In the genomic region with DNA sequence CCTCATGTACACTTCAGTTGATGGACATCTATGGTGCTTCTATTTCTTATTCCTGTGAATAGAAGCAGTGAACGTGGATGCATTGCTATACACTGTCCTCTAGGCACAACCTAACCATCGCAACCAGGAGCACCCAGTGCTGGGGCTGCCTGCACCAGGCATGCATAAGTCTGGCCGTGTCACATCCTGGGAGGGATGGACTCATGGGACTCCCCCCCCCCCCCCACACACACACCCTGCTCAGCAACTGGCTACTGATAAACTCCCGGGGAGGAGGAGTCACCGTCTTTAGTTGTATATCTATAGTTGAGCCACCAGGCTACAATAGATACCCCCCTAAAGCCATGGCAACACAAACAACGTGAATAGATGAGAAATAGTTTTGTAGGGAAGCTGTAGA, we compare ENCODE assay signal across 21 mouse cellular contexts. TPM values are rescaled to one million over a fixed set of nuclear protein-coding genes. Genes with fewer than 3 reads are reported as not detected.
A peak's percentile ranks its signal among the peaks of the same experiment; 100 is the strongest.
DNase-seq lines count a peak whose midpoint lies in the region; ATAC-seq and TF ChIP-seq lines count a peak whose summit lies in the region.
"Had no signal": no experiment of that assay in that cellular context is flagged by ENCODE, and none has a peak within 500 bp of the region (broad histone marks: within the 10 kb centered on the region; RNA-seq: fewer than 3 reads in every experiment).

No protein-coding gene starts in this region.

- H3K4me2 ChIP-seq in embryonic facial prominence, embryonic 11.5 days (ENCODE audit: low read depth, low read length), result no peak overlapping the region
- no peak overlapping the region for H3K4me2 ChIP-seq in intestine, embryonic 15.5 days (replicated peaks)
- H3K4me2 ChIP-seq in intestine, embryonic 16.5 days (ENCODE audit: low read depth, low read length), result no peak overlapping the region
- H3K4me2 ChIP-seq in embryonic facial prominence, embryonic 13.5 days, result no peak overlapping the region
- no peak overlapping the region for H3K4me2 ChIP-seq in liver, postnatal 0 days (ENCODE audit: low read depth, low read length)
- H3K4me2 ChIP-seq: limb, embryonic 15.5 days; neural tube, embryonic 12.5 days had no signal

- no peak for DNase-seq in embryonic facial prominence, embryonic 11.5 days (ENCODE audit: low spot score)
- no peak for DNase-seq in embryonic facial prominence, embryonic 10.5 days (ENCODE audit: low spot score)
- no peak for DNase-seq in liver, postnatal 0 days
- no peak for DNase-seq in embryo, embryonic 11 days
- DNase-seq in cerebellum, adult 8-10 months, result no peak
- DNase-seq: cerebellum, adult 11 months; cerebellum, postnatal 36 days; heart, postnatal 36 days; kidney, adult 11 months; kidney, postnatal 10 days; lung, postnatal 36 days; right cerebral cortex, postnatal 14 days; thymus, adult 2 months had no signal

- no peak for TF ChIP-seq EP300 in liver, postnatal 0 days (IDR thresholded peaks at IDR 0.05; ENCODE audit: low read depth)

- peaks cover 2% of the 10 kb centered on the region for H3K36me3 ChIP-seq in embryonic facial prominence, embryonic 11.5 days (replicated peaks; ENCODE audit: control insufficient read depth, insufficient read depth, low read depth, low read length)
- H3K36me3 ChIP-seq in embryonic facial prominence, embryonic 10.5 days (replicated peaks), result peaks cover 66% of the 10 kb centered on the region
- H3K36me3 ChIP-seq in intestine, embryonic 15.5 days, result peaks cover 24% of the 10 kb centered on the region
- H3K36me3 ChIP-seq in intestine, embryonic 16.5 days (ENCODE audit: control insufficient read depth, insufficient read depth, low read length), result peaks cover 12% of the 10 kb centered on the region; the same call in 1 of the 2 replicates
- H3K36me3 ChIP-seq in embryonic facial prominence, embryonic 13.5 days, result peaks cover 47% of the 10 kb centered on the region
- peaks cover 5% of the 10 kb centered on the region; the same call in 1 of the 2 replicates for H3K36me3 ChIP-seq in liver, postnatal 0 days (replicated peaks; ENCODE audit: insufficient read depth, low read length)

- H3K27ac ChIP-seq in embryonic facial prominence, embryonic 11.5 days (replicated peaks; ENCODE audit: low read depth, low read length), result no peak overlapping the region
- no peak overlapping the region for H3K27ac ChIP-seq in embryonic facial prominence, embryonic 10.5 days (replicated peaks)
- H3K27ac ChIP-seq in intestine, embryonic 15.5 days, result no peak overlapping the region
- H3K27ac ChIP-seq in intestine, embryonic 16.5 days (ENCODE audit: low read length), result no peak overlapping the region
- no peak overlapping the region for H3K27ac ChIP-seq in embryonic facial prominence, embryonic 13.5 days
- H3K27ac ChIP-seq in liver, postnatal 0 days (ENCODE audit: low read depth), result no peak overlapping the region
- H3K27ac ChIP-seq: heart, embryonic 10.5 days; limb, embryonic 15.5 days; neural tube, embryonic 12.5 days had no signal

- H3K9ac ChIP-seq in embryonic facial prominence, embryonic 11.5 days (replicated peaks; ENCODE audit: low read length), result no peak overlapping the region
- no peak overlapping the region for H3K9ac ChIP-seq in intestine, embryonic 15.5 days
- no peak overlapping the region for H3K9ac ChIP-seq in intestine, embryonic 16.5 days (ENCODE audit: low read depth, low read length)
- H3K9ac ChIP-seq in embryonic facial prominence, embryonic 13.5 days, result no peak overlapping the region
- no peak overlapping the region for H3K9ac ChIP-seq in liver, postnatal 0 days (replicated peaks)
- H3K9ac ChIP-seq: limb, embryonic 15.5 days; neural tube, embryonic 12.5 days had no signal

- no peak for TF ChIP-seq CTCF in liver, postnatal 0 days (IDR thresholded peaks at IDR 0.05; ENCODE audit: low read depth)

- WGBS in embryonic facial prominence, embryonic 11.5 days, result 85% methylated on average over 6 of the region's 6 CpGs
- WGBS in embryonic facial prominence, embryonic 10.5 days, result 86% methylated on average over 6 of the region's 6 CpGs
- WGBS in intestine, embryonic 15.5 days, result 80% methylated on average over 6 of the region's 6 CpGs
- 81% methylated on average over 6 of the region's 6 CpGs for whole genome bisulfite sequencing in intestine, embryonic 16.5 days
- WGBS in embryonic facial prominence, embryonic 13.5 days, result 90% methylated on average over 6 of the region's 6 CpGs
- WGBS in liver, postnatal 0 days (ENCODE audit: insufficient replicate concordance), result 63% methylated on average over 6 of the region's 6 CpGs

- H3K9me3 ChIP-seq in embryonic facial prominence, embryonic 11.5 days (replicated peaks; ENCODE audit: control insufficient read depth, low read length), result no peaks in the 10 kb centered on the region
- H3K9me3 ChIP-seq in embryonic facial prominence, embryonic 10.5 days, result 0 out of 2 replicates have a peak, but pooled peaks cover 3% of the 10 kb centered on the region
- no peaks in the 10 kb centered on the region for H3K9me3 ChIP-seq in intestine, embryonic 15.5 days
- no peaks in the 10 kb centered on the region for H3K9me3 ChIP-seq in intestine, embryonic 16.5 days (ENCODE audit: control insufficient read depth, low read length)
- H3K9me3 ChIP-seq in embryonic facial prominence, embryonic 13.5 days, result no peaks in the 10 kb centered on the region
- no peaks in the 10 kb centered on the region for H3K9me3 ChIP-seq in liver, postnatal 0 days (ENCODE audit: low read length)
- H3K9me3 ChIP-seq: heart, embryonic 10.5 days; limb, embryonic 15.5 days; neural tube, embryonic 12.5 days had no signal

- no peaks in the 10 kb centered on the region for H3K4me1 ChIP-seq in embryonic facial prominence, embryonic 11.5 days (ENCODE audit: control insufficient read depth, insufficient read depth, low read length)
- no peaks in the 10 kb centered on the region for H3K4me1 ChIP-seq in embryonic facial prominence, embryonic 10.5 days
- H3K4me1 ChIP-seq in intestine, embryonic 15.5 days (replicated peaks), result no peaks in the 10 kb centered on the region
- H3K4me1 ChIP-seq in intestine, embryonic 16.5 days (ENCODE audit: control insufficient read depth, insufficient read depth, low read length), result no peaks in the 10 kb centered on the region
- no peaks in the 10 kb centered on the region for H3K4me1 ChIP-seq in embryonic facial prominence, embryonic 13.5 days
- peaks cover 2% of the 10 kb centered on the region for H3K4me1 ChIP-seq in liver, postnatal 0 days (ENCODE audit: insufficient read depth)
- H3K4me1 ChIP-seq: heart, embryonic 10.5 days; limb, embryonic 15.5 days; neural tube, embryonic 12.5 days had no signal

- ATAC-seq in embryonic facial prominence, embryonic 11.5 days (replicated peaks; ENCODE audit: insufficient number of reproducible peaks, low FRiP score, low TSS enrichment, low read depth), result 0 out of 2 replicates have a peak, but pooled peaks have one; percentile 11
- ATAC-seq in intestine, embryonic 15.5 days, result peak; percentile 48; the same call in 1 of the 2 replicates
- ATAC-seq in intestine, embryonic 16.5 days, result no peak
- ATAC-seq in embryonic facial prominence, embryonic 13.5 days (ENCODE audit: insufficient number of reproducible peaks, insufficient read depth, low FRiP score, low TSS enrichment, low read depth), result peak; percentile 44; the same call in 1 of the 2 replicates
- peak; percentile 35; the same call in 1 of the 2 replicates for ATAC-seq in liver, postnatal 0 days
- ATAC-seq: Patski had no signal

- no peaks in the 10 kb centered on the region for H3K27me3 ChIP-seq in embryonic facial prominence, embryonic 11.5 days (ENCODE audit: control insufficient read depth, insufficient read depth, low read length)
- H3K27me3 ChIP-seq in embryonic facial prominence, embryonic 10.5 days (replicated peaks; ENCODE audit: low read depth, poor library complexity, severe bottlenecking), result no peaks in the 10 kb centered on the region
- no peaks in the 10 kb centered on the region for H3K27me3 ChIP-seq in intestine, embryonic 15.5 days (replicated peaks)
- no peaks in the 10 kb centered on the region for H3K27me3 ChIP-seq in intestine, embryonic 16.5 days (replicated peaks; ENCODE audit: control insufficient read depth, insufficient read depth, low read length)
- H3K27me3 ChIP-seq in embryonic facial prominence, embryonic 13.5 days, result no peaks in the 10 kb centered on the region
- H3K27me3 ChIP-seq in liver, postnatal 0 days (ENCODE audit: insufficient read depth, low read length), result no peaks in the 10 kb centered on the region
- H3K27me3 ChIP-seq: CH12.LX; limb, embryonic 15.5 days; neural tube, embryonic 12.5 days; Patski had no signal

- H3K4me3 ChIP-seq in embryonic facial prominence, embryonic 11.5 days (ENCODE audit: low read depth, low read length), result no peak overlapping the region
- no peak overlapping the region for H3K4me3 ChIP-seq in embryonic facial prominence, embryonic 10.5 days
- no peak overlapping the region for H3K4me3 ChIP-seq in intestine, embryonic 15.5 days (replicated peaks)
- no peak overlapping the region for H3K4me3 ChIP-seq in intestine, embryonic 16.5 days (ENCODE audit: low read length)
- H3K4me3 ChIP-seq in embryonic facial prominence, embryonic 13.5 days, result no peak overlapping the region
- no peak overlapping the region for H3K4me3 ChIP-seq in liver, postnatal 0 days (ENCODE audit: low read depth, low read length)
- H3K4me3 ChIP-seq: heart, embryonic 10.5 days; limb, embryonic 15.5 days; neural tube, embryonic 12.5 days had no signal

RNA-seq across cellular contexts. Expression of a gene that starts 48.2 kb away (rescaled TPM):
- 60.2 and 62.4 TPM in 2 replicates for polyA plus RNA-seq in embryonic facial prominence, embryonic 11.5 days (2014; fragmentation: Nextera tagmentation; extraction: Ambion mirVana)
- 69.1 and 69.8 TPM in 2 replicates for polyA plus RNA-seq in embryonic facial prominence, embryonic 10.5 days (2016; fragmentation: Nextera tagmentation; extraction: Ambion mirVana)
- 32.8 and 36.0 TPM in 2 replicates for polyA plus RNA-seq in intestine, embryonic 15.5 days (2015; fragmentation: Nextera tagmentation; extraction: Ambion mirVana)
- polyA plus RNA-seq in intestine, embryonic 16.5 days (2015; fragmentation: Nextera tagmentation; extraction: Ambion mirVana), result 28.2 and 29.5 TPM in 2 replicates
- 50.9 and 54.5 TPM in 2 replicates for polyA plus RNA-seq in embryonic facial prominence, embryonic 13.5 days (2015; fragmentation: Nextera tagmentation; extraction: Ambion mirVana)
- 14.1 and 15.5 TPM in 2 replicates for polyA plus RNA-seq in liver, postnatal 0 days (2015; fragmentation: Nextera tagmentation; extraction: Ambion mirVana)
